Mouse (Mus musculus) CH12F3 (cell line): ENCODE data around the gene Olfr1393.

ENCODE experiments used
- in situ Hi-C: fragments of 300-500 bp; cut with MboI; formaldehyde crosslinking; loops from 2 replicates; pipeline ENCODE4 v1.14.3; 2020; ENCODE audit warnings: low sequenced_read_pairs

Olfr1393 gene

GRCm38 (mm10) chr11:49278222-49278621 is at the start of gene Olfr1393:
Gene Olfr1393 (plus strand): TSS chr11:49278304.
- in situ Hi-C loops: no loop called here

GRCm38 (mm10) chr11:49232781-49233180 is 45.3 kb upstream of the Olfr1393 start:
- in situ Hi-C loops: no loop called here

- in situ Hi-C loops: no loop called here
Observed at GRCm38 (mm10) chr11:49235459-49236207, 42.5 kb upstream of the Olfr1393 start.

GRCm38 (mm10) chr11:49236891-49237290 is 41.2 kb upstream of the Olfr1393 start:
- in situ Hi-C loops: no loop called here

- in situ Hi-C loops: no loop called here
Observed at GRCm38 (mm10) chr11:49237532-49237931, 40.6 kb upstream of the Olfr1393 start.

GRCm38 (mm10) chr11:49240310-49240709 is 37.8 kb upstream of the Olfr1393 start:
- in situ Hi-C loops: no loop called here

- in situ Hi-C loops: no loop called here
Observed at GRCm38 (mm10) chr11:49240874-49241273, 37.2 kb upstream of the Olfr1393 start.

- in situ Hi-C loops: no loop called here
Observed at GRCm38 (mm10) chr11:49241471-49241870, 36.6 kb upstream of the Olfr1393 start.

- in situ Hi-C loops: no loop called here
Observed at GRCm38 (mm10) chr11:49242944-49243626, 35.0 kb upstream of the Olfr1393 start.

- in situ Hi-C loops: no loop called here
Observed at GRCm38 (mm10) chr11:49243727-49244594, 34.1 kb upstream of the Olfr1393 start, which contains the start of gene Mgat1. Gene Mgat1 (plus strand): TSS chr11:49244191.

- in situ Hi-C loops: no loop called here
Observed at GRCm38 (mm10) chr11:49244595-49244930, 33.5 kb upstream of the Olfr1393 start.

GRCm38 (mm10) chr11:49245176-49245575 is 32.9 kb upstream of the Olfr1393 start:
- in situ Hi-C loops: no loop called here

- in situ Hi-C loops: no loop called here
Observed at GRCm38 (mm10) chr11:49245634-49246415, 32.3 kb upstream of the Olfr1393 start.

GRCm38 (mm10) chr11:49246523-49246922 is 31.6 kb upstream of the Olfr1393 start:
- in situ Hi-C loops: no loop called here

GRCm38 (mm10) chr11:49247255-49247654 is 30.8 kb upstream of the Olfr1393 start:
- in situ Hi-C loops: no loop called here

GRCm38 (mm10) chr11:49248226-49248973 is 29.7 kb upstream of the Olfr1393 start:
- in situ Hi-C loops: no loop called here

- in situ Hi-C loops: no loop called here
Observed at GRCm38 (mm10) chr11:49248974-49249700, 29.0 kb upstream of the Olfr1393 start.

- in situ Hi-C loops: loop anchor here (25.0 kb wide), 2 partner anchors 138 to 388 kb away; partner anchors contain the start of genes Irgm1 and Olfr1396
Observed at GRCm38 (mm10) chr11:49249811-49250421, 28.2 kb upstream of the Olfr1393 start.
